Mouse (Mus musculus) gastrocnemius, postnatal 14 days (tissue): Measurements from ENCODE around the gene Pnpla5. TPM values are rescaled to one million over a fixed set of nuclear protein-coding genes. Genes with fewer than 3 reads are reported as not detected.

Experiments used
- DNase-seq: peaks from one replicate; pipeline ENCODE4 v3.0.0; 2021; ENCODE audit warnings: mixed read lengths
- intact Hi-C: fragments of 180-260 bp; cut with DNase I; formaldehyde crosslinking; loops from one replicate; pipeline ENCODE4 v1.15.1; 2025; ENCODE audit warnings: low total_unique reads
- microRNA-seq, 2 experiments: library from miRNA; unstranded; fragments of <30 nt; microRNA quantifications; one replicate each; pipeline ENCODE4 v1.2.0; 2021
- total RNA-seq, 2 experiments: library from RNA; stranded (reverse); gene quantifications; 2 replicates each; pipeline ENCODE4 v1.2.3; 2021

The Pnpla5 gene
- total RNA-seq, 2 experiments from 2014 or later: not detected

DNA sequence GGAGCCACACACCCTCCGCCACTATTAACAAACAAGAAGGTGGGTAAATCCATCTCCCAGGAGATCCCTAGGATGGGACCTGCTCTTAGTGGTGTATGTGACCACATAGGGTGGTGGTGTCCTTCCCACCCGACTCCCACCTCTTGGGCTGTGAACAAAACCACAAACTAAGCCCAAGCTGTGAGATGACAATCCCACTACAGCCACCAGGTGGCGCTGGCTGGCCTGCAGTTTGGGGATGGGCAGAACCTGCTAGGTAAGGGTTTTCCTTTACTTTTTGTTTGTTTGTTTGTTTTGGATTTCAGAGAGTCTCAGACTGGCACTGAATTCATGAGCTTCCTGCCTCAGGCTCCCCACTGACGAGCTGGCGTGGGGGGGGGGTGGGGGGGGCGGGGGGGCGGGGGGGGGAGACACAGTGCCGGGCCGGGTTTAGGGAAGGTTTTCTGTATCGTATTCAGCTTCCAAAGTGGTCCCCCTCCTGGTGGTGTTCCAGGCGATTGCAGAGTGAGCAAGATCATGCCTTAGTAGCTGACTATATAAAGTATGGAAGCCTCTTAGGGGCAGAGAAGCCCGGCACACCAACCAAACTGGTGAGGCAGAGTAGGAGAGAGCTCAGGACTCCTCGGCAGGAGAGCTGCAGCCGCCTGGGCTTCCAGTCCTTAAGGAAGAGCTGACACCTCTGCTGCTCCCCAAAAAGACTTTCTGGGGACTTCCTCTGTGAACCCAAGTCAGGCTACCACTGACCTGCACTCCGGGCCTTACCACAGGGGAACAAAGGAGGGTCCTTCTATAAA is 48.9 kb downstream of the Pnpla5 start:
- DNase-seq: peak; percentile 46
- intact Hi-C loops: no loop called here

DNA sequence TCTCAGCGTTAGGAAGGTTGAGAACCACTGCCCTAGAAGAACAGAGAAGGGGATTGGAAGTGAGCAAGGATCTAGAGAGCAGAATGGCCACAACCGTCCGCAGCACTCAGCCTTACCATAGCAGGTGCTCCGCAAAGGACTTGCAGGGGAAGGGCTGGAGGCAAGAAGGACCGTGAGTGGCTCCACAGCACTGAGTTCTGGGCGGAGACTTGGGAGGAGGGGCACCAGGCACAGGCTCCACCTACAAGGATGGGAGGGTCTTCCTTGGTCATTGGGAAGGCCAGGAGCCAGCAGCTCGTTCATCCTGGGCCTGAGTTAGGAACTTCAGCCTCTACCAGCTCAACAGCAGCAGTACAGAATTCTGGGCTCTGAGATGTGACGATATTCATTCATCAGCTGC is 49.9 kb downstream of the Pnpla5 start:
- intact Hi-C loops: no loop called here
- DNase-seq: no peak

DNA sequence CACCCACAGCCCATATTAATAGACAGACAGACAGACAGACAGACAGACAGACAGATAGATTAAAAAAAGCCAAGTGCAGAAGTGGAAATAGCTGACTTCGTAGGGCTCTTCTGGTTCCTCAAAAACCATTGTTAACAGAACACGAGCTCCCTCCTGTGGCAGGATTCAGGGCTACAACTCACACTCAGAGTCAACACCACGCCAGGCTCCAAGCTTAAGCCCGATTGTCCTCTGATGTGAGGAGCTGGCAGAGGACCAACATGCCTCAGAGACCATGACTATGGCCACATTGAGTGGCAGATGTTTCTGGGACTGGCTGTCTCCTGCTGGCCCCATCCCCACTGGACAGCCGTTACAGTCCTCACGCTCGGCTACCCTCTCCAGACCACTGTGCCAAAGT is 50.7 kb downstream of the Pnpla5 start:
- DNase-seq: peak; percentile 66

GRCm38 (mm10) chr15:84070116-84070676 is 52.8 kb downstream of the Pnpla5 start:
- no peak for DNase-seq
- intact Hi-C loops: no loop called here

More for the DNA sequence above, 50.7 kb downstream of the Pnpla5 start:
- intact Hi-C loops: no loop called here

GRCm38 (mm10) chr15:84069455-84070050 is 53.4 kb downstream of the Pnpla5 start:
- no peak for DNase-seq
- intact Hi-C loops: no loop called here

GRCm38 (mm10) chr15:84065701-84066100 is 57.3 kb downstream of the Pnpla5 start:
- intact Hi-C loops: no loop called here
- no peak for DNase-seq

GRCm38 (mm10) chr15:84065140-84065539 is 57.8 kb downstream of the Pnpla5 start, which contains the start of gene Efcab6:
TSS of gene Efcab6 (minus strand) at chr15:84065379.
- intact Hi-C loops: no loop called here
- no peak for DNase-seq

Small RNA genes within 50 kb of the gene (microRNA-seq; reads per million reads assigned to microRNA genes)
- gene Mir6392: 0 to 1.3 reads per million in 2 experiments

Other genes starting within 250 kb of the Pnpla5 start
- 1 to 10 TPM; 2.7 to 4.0 TPM for gene Efcab6, start 57.8 kb downstream of the Pnpla5 start, total RNA-seq
- under 1 TPM in 1 of 2 experiments, not detected in 1; 0.09 TPM for gene Sult4a1, start 17.4 kb downstream of the Pnpla5 start, total RNA-seq
- 10 to 100 TPM in 1 of 2 experiments, 1 to 10 TPM in 1; 3.1 to 10.6 TPM for gene Pnpla3, start 44.7 kb upstream of the Pnpla5 start, total RNA-seq
- gene Samm50, start 69.1 kb upstream of the Pnpla5 start, total RNA-seq: 100 to 1,000 TPM; 178 to 203 TPM
- 10 to 100 TPM; 54.4 to 64.5 TPM for gene Parvb, start 108.9 kb upstream of the Pnpla5 start, total RNA-seq
- gene Parvg, start 200.9 kb upstream of the Pnpla5 start, total RNA-seq: 1 to 10 TPM; 1.2 to 1.5 TPM